Mouse (Mus musculus) midbrain, embryonic 16.5 days (tissue): ENCODE results near the gene Rexo5. TPM values are rescaled to one million over a fixed set of nuclear protein-coding genes. Genes with fewer than 3 reads are reported as not detected.

ENCODE experiments used
- ATAC-seq: fragments of 200-750 bp; cut with Nextera tagmentation; 2 replicates; pipeline ENCODE4 v1.8.0; 2017; ENCODE audit warnings: moderate TSS enrichment
- H3K27ac ChIP-seq: fragments of 300-500 bp; sonication (generic); 2 replicates; pipeline ENCODE4 v1.5.1; 2014; ENCODE audit warnings: mild to moderate bottlenecking, low read length, mixed read lengths
- H3K27me3 ChIP-seq: fragments of 300-500 bp; sonication (generic); 2 replicates; pipeline ENCODE4 v1.6.1; 2014; ENCODE audit warnings: low read depth, low read length, mixed read lengths; ENCODE audit not compliant: control insufficient read depth, insufficient read depth
- H3K36me3 ChIP-seq: fragments of 300-500 bp; sonication (generic); 2 replicates; pipeline ENCODE4 v1.6.1; 2014; ENCODE audit warnings: mild to moderate bottlenecking, low read length, moderate library complexity, mixed read lengths; ENCODE audit not compliant: control insufficient read depth, insufficient read depth
- H3K4me1 ChIP-seq: fragments of 300-500 bp; sonication (generic); 2 replicates; pipeline ENCODE4 v1.6.1; 2014; ENCODE audit warnings: mild to moderate bottlenecking, low read length, mixed read lengths; ENCODE audit not compliant: control insufficient read depth, insufficient read depth
- H3K4me2 ChIP-seq: fragments of 300-500 bp; sonication (generic); 2 replicates; pipeline ENCODE4 v1.6.1; 2014; ENCODE audit warnings: mild to moderate bottlenecking, low read length, mixed read lengths
- H3K4me3 ChIP-seq: fragments of 300-500 bp; sonication (generic); 2 replicates; pipeline ENCODE4 v1.5.1; 2014; ENCODE audit warnings: low read depth, mild to moderate bottlenecking, low read length, moderate library complexity, mixed read lengths
- H3K9ac ChIP-seq: fragments of 300-500 bp; sonication (generic); 2 replicates; pipeline ENCODE4 v1.6.1; 2014; ENCODE audit warnings: low read depth, low read length, mixed read lengths
- H3K9me3 ChIP-seq: fragments of 300-500 bp; sonication (generic); replicated peaks from 2 replicates; pipeline ENCODE4 v1.6.1; 2014; ENCODE audit warnings: mild to moderate bottlenecking, low read length, mixed read lengths; ENCODE audit not compliant: control insufficient read depth, poor library complexity, severe bottlenecking
- WGBS: fragments of 180-500 bp; shearing (Covaris S2); extraction: QIAGEN DNeasy Blood & Tissue Kit; methylation state at CpG from one replicate; pipeline ENCODE4 v1.1.7; 2014; 5-methylcytosine and 5-hydroxymethylcytosine counted together
- polyA plus RNA-seq: library from polyadenylated mRNA; unstranded; fragments of >200 nt; fragmentation: Nextera tagmentation; extraction: Ambion mirVana; gene quantifications from 2 replicates; pipeline ENCODE4 v1.2.1, GENCODE M21; 2015

Gene Rexo5
- polyA plus RNA-seq = 8.4 and 8.8 TPM in 2 replicates

DNA sequence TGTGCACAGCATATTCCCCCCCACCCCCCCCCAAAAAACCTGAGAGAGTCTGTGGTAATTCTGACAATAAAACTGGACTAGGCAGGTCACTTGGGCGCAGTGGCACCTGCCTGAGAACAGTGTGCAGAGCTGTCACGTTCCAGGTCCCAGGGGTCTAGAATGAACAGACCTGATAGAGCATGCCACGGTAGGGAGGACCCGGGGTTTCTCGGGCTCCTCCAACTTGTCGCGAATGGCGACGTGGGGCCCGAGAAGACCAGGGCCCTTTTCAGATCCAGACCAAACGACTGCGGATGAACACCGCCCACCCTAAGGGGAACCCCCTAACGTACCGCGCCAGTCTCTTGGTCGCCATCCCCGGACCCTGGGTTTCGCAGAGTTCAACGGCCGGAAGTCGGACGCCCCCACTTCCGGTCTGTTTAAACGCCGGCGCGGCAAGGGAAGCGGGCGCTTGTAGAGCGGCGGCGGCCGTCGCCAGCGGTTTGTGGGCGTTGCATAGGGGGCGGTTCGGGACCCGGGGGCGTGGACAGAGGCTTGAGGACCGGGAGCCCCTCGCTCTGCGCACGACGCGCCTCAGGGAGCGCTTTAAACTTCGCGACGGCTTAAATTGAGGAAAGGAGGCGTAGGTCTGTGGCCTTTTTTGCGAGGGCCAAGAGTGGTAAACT is at the start of gene Rexo5, which contains the start of gene Eri2:
Rexo5 (plus strand) TSS at position 421 of the 665 bp plus-strand sequence.
Eri2 (minus strand) TSS at position 473 of the 665 bp plus-strand sequence.
- peak within 1 kb of the TSS; percentile 69 for H3K27ac ChIP-seq
- WGBS = under 1% methylated on average over 53 of the region's 53 CpGs
- 0 out of 2 replicates have a peak, but pooled peaks cover 4% of the 10 kb centered on the region for H3K36me3 ChIP-seq
- no peaks in the 10 kb centered on the region for H3K9me3 ChIP-seq
- no peaks in the 10 kb centered on the region for H3K27me3 ChIP-seq
- H3K9ac ChIP-seq = peak within 1 kb of the TSS; percentile 80
- ATAC-seq = peak; percentile 98
- H3K4me3 ChIP-seq = peak within 1 kb of the TSS; percentile 70
- H3K4me1 ChIP-seq = peaks cover 4% of the 10 kb centered on the region; the same call in 1 of the 2 replicates
- H3K4me2 ChIP-seq = peak within 1 kb of the TSS; percentile 64

- H3K4me1 ChIP-seq = no peaks in the 10 kb centered on the region
- H3K27me3 ChIP-seq = no peaks in the 10 kb centered on the region
- no peaks in the 10 kb centered on the region for H3K9me3 ChIP-seq
- peak overlapping the region; percentile 38 for H3K4me2 ChIP-seq
- H3K4me3 ChIP-seq = no peak overlapping the region
- 0 out of 2 replicates have a peak overlapping the region, but pooled peaks have one; percentile 15 for H3K9ac ChIP-seq
- WGBS = 7% methylated on average over 34 of the region's 34 CpGs
- H3K27ac ChIP-seq = no peak overlapping the region
- no peaks in the 10 kb centered on the region for H3K36me3 ChIP-seq
- no peak for ATAC-seq
Observed at GRCm38 (mm10) chr7:119744321-119744720, 49.5 kb upstream of the Rexo5 start.

DNA sequence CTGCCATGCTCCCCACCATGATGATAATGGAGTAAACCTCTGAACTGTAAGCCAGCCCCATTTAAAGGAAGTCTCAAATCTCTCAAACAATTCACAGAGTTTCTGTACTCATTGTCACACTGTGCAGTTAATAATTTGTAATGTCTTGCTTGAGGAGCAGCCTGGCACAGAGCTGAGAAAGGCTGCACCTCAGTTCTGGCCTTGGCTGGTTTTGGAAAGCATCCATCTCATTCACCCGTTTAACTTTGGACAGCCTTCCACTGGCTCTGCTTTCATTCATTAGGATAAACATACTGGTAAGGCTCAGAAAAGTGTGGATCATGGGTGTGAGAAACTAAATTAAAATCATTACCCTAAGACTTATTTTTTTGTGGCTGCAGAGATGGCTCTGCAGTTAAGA is 47.9 kb upstream of the Rexo5 start:
- no peak overlapping the region for H3K4me3 ChIP-seq
- ATAC-seq = no peak
- H3K4me2 ChIP-seq = no peak overlapping the region
- H3K9me3 ChIP-seq = no peaks in the 10 kb centered on the region
- no peaks in the 10 kb centered on the region for H3K36me3 ChIP-seq
- H3K9ac ChIP-seq = no peak overlapping the region
- no peak overlapping the region for H3K27ac ChIP-seq
- no peaks in the 10 kb centered on the region for H3K27me3 ChIP-seq
- WGBS = 82% methylated on average over 1 of the region's 1 CpGs
- H3K4me1 ChIP-seq = no peaks in the 10 kb centered on the region

GRCm38 (mm10) chr7:119748761-119749160 is 45.0 kb upstream of the Rexo5 start:
- WGBS = 89% methylated on average over 1 of the region's 2 CpGs

DNA sequence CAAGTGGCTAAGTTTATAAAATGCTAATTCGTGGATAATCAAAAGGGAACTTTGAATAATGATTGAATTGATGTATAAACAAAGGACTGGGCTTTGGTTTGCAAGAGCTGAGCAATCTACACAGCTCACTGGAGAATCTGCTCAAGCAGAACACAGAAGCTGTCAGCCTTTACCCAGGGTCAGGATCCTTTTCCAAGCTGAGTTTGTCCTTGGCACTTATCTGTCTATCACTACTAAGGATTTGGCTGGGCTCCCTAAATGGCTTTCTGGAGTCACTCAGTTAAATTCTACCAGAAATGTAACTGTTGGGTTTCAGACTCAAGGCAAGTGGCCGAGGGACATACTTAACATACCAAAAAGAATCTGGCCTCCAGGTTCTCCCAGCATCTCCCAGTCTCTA is 43.9 kb upstream of the Rexo5 start:
- H3K4me2 ChIP-seq = no peak overlapping the region
- H3K27ac ChIP-seq = no peak overlapping the region
- no peaks in the 10 kb centered on the region for H3K27me3 ChIP-seq
- no peak overlapping the region for H3K4me3 ChIP-seq
- WGBS = 69% methylated on average over 2 of the region's 2 CpGs
- H3K9me3 ChIP-seq = no peaks in the 10 kb centered on the region
- no peak for ATAC-seq
- H3K36me3 ChIP-seq = no peaks in the 10 kb centered on the region
- no peaks in the 10 kb centered on the region for H3K4me1 ChIP-seq
- no peak overlapping the region for H3K9ac ChIP-seq

More at GRCm38 (mm10) chr7:119748761-119749160, 45.0 kb upstream of the Rexo5 start:
- no peaks in the 10 kb centered on the region for H3K4me1 ChIP-seq
- H3K36me3 ChIP-seq = no peaks in the 10 kb centered on the region
- no peak overlapping the region for H3K9ac ChIP-seq
- no peak overlapping the region for H3K4me2 ChIP-seq
- no peak for ATAC-seq
- no peaks in the 10 kb centered on the region for H3K27me3 ChIP-seq
- H3K27ac ChIP-seq = no peak overlapping the region
- H3K9me3 ChIP-seq = no peaks in the 10 kb centered on the region
- no peak overlapping the region for H3K4me3 ChIP-seq

DNA sequence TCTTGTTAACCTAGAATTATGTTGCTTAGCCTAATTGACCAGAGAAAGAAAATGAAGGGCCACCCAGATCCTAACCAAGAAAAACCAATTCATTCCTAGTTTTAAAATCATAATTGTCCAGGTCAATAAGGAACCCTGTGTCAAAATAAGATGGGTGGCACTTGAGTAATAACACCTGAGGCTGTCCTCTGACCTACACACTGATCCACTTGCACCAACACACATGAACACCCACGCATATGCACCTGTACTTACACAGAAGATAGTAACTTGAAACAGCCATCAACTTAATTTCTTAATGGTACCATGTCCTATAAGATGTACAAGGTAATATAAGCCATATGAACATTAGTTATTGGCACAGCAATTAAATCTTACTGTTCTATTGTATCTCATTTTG is 40.1 kb upstream of the Rexo5 start:
- Histone ChIP-seq H3K9me3 (no peaks in the 10 kb centered on the region), H3K27me3 (no peaks in the 10 kb centered on the region), H3K27ac (no peak overlapping the region), H3K4me2 (no peak overlapping the region), H3K4me1 (no peaks in the 10 kb centered on the region), H3K9ac (no peak overlapping the region), H3K36me3 (no peaks in the 10 kb centered on the region), H3K4me3 (no peak overlapping the region)
- 89% methylated on average over 1 of the region's 1 CpGs for WGBS
- ATAC-seq = no peak

DNA sequence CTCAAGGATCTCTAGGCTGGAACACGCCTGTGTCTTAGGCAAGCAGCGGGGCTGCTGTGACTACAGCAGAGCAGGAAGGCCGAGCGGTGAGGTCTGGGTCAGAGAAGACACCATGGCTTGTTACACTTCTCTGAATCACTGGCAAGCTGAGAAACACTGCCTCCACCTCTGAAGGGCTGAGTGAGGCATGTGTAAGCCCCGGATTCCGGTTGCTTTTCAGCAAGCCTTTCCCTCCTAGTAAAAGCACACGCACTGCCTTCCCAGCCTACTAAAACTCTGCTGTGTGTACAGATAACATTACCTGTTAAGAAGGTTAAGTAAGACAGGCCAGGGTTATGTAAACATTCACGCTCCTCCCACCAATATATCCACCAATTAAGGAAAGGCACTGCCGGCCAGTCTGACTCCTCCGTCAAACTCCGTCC is 33.3 kb upstream of the Rexo5 start, which contains the start of gene Acsm3:
Acsm3 (plus strand) TSS at position 397 of the 425 bp plus-strand sequence.
- Histone ChIP-seq H3K4me3 (no peak within 1 kb of the TSS), H3K4me2 (no peak within 1 kb of the TSS), H3K4me1 (no peaks in the 10 kb centered on the region), H3K9me3 (no peaks in the 10 kb centered on the region), H3K9ac (no peak within 1 kb of the TSS), H3K36me3 (no peaks in the 10 kb centered on the region), H3K27ac (no peak within 1 kb of the TSS), H3K27me3 (no peaks in the 10 kb centered on the region)
- ATAC-seq = no peak
- WGBS = 89% methylated on average over 11 of the region's 11 CpGs

GRCm38 (mm10) chr7:119762166-119762697 is 31.6 kb upstream of the Rexo5 start:
- 75% methylated on average over 4 of the region's 4 CpGs for WGBS
- H3K27me3 ChIP-seq = no peaks in the 10 kb centered on the region
- H3K4me3 ChIP-seq = no peak overlapping the region
- no peak overlapping the region for H3K9ac ChIP-seq
- H3K9me3 ChIP-seq = no peaks in the 10 kb centered on the region
- no peaks in the 10 kb centered on the region for H3K36me3 ChIP-seq
- H3K4me1 ChIP-seq = no peaks in the 10 kb centered on the region
- ATAC-seq = no peak
- H3K4me2 ChIP-seq = no peak overlapping the region
- no peak overlapping the region for H3K27ac ChIP-seq

DNA sequence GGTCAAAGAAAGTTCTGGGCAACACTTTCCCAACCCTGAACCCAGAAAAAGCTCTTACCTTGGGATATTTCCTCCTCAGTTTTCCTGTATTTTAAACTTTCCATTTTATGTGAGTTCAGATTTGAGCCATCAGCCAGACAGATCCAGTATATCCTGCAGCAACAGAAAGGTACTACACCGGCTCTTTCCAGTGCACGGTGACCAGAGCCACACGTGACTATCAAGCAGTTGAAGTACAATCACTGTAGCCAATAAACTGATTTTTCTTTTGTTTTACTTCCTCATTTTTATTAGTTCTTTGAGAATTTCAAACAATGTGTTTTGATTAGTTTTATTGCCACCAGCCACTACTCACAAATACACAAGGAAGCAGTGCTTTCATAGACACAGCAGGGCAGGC is 29.4 kb upstream of the Rexo5 start:
- no peak overlapping the region for H3K9ac ChIP-seq
- 98% methylated on average over 3 of the region's 3 CpGs for WGBS
- no peak for ATAC-seq
- no peaks in the 10 kb centered on the region for H3K9me3 ChIP-seq
- H3K4me1 ChIP-seq = no peaks in the 10 kb centered on the region
- no peak overlapping the region for H3K4me3 ChIP-seq
- no peak overlapping the region for H3K4me2 ChIP-seq
- H3K27me3 ChIP-seq = no peaks in the 10 kb centered on the region
- no peaks in the 10 kb centered on the region for H3K36me3 ChIP-seq
- no peak overlapping the region for H3K27ac ChIP-seq
